Mouse (Mus musculus): ENCODE measurements around the gene Musk. TPM values are rescaled to one million over a fixed set of nuclear protein-coding genes. Genes with fewer than 3 reads are reported as not detected.

Musk gene
- polyA plus RNA-seq, 1 experiment from 2014 or later = 0.25 TPM

- no peak overlapping the region for H3K27ac ChIP-seq
- ATAC-seq (ENCODE audit: low FRiP score) = no peak
Observed at GRCm38 (mm10) chr4:58374141-58374870, 88.5 kb downstream of the Musk start.

DNA sequence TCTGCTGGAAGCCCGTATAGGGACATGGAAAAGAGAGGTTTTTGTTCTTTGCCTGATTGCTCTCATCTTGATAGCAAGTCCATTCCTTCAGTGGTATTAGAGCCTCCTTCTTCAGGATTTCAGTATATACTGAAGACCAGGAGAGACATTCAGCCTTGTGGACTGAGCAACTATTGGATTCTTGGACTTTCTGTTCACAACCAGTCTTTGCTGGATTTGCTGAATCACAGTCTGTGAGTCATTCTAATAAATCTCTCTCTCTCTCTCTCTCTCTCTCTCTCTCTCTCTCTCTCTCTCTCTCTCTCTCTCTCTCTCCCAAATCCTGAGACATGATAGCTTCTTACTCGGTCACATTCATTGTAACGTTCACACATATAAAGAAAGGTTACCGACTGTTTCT lies 93.4 kb downstream of the Musk start:
- H3K27me3 ChIP-seq = no peaks in the 10 kb centered on the region
- WGBS = 83% methylated on average over 4 of the region's 4 CpGs
- H3K9me3 ChIP-seq = no peaks in the 10 kb centered on the region

More at GRCm38 (mm10) chr4:58374141-58374870, 88.5 kb downstream of the Musk start:
- no peak overlapping the region for H3K4me3 ChIP-seq
- no peaks in the 10 kb centered on the region for H3K4me1 ChIP-seq (replicated peaks)
- H3K27me3 ChIP-seq = no peaks in the 10 kb centered on the region
- no peaks in the 10 kb centered on the region for H3K36me3 ChIP-seq
- 81% methylated on average over 7 of the region's 7 CpGs for WGBS
- H3K4me2 ChIP-seq = no peak overlapping the region
- no peak overlapping the region for H3K9ac ChIP-seq
- no peaks in the 10 kb centered on the region for H3K9me3 ChIP-seq

DNA sequence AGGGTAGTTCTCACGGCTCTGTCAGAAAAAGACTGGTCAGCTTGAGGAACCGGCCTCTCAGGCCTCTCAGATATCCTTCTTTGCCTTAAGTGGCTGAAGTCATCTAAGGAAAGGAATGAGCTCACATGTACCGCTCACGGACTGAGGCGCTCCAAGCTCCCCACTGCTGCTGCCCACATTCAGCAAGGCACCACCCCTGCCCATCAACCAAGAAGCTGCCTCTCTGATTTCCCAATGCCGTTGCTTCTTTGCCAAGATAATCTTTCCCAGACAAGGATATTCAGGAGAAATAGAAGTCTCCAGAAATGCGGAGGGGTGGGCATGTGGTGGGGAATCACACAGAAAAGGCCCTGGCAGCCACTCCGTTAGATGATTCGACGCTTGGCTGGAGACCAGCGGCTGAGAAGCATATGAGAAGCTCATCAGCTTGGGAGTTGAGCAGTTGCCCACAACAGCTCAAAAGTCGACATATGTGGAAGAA lies 115.1 kb downstream of the Musk start:
- H3K4me2 ChIP-seq = no peak overlapping the region
- no peak overlapping the region for H3K27ac ChIP-seq
- ATAC-seq (ENCODE audit: low FRiP score) = no peak
- H3K36me3 ChIP-seq = no peaks in the 10 kb centered on the region
- H3K4me3 ChIP-seq = no peak overlapping the region
- no peak overlapping the region for H3K9ac ChIP-seq
- no peaks in the 10 kb centered on the region for H3K27me3 ChIP-seq
- 90% methylated on average over 12 of the region's 12 CpGs for WGBS
- no peaks in the 10 kb centered on the region for H3K9me3 ChIP-seq
- no peaks in the 10 kb centered on the region for H3K4me1 ChIP-seq (replicated peaks)

More for the DNA sequence above, 93.4 kb downstream of the Musk start:
- no peak overlapping the region for H3K4me3 ChIP-seq
- no peak for ATAC-seq (ENCODE audit: low FRiP score)
- H3K4me1 ChIP-seq (replicated peaks) = no peaks in the 10 kb centered on the region
- H3K4me2 ChIP-seq = no peak overlapping the region
- no peak overlapping the region for H3K27ac ChIP-seq
- H3K9ac ChIP-seq = no peak overlapping the region
- H3K36me3 ChIP-seq = no peaks in the 10 kb centered on the region

DNA sequence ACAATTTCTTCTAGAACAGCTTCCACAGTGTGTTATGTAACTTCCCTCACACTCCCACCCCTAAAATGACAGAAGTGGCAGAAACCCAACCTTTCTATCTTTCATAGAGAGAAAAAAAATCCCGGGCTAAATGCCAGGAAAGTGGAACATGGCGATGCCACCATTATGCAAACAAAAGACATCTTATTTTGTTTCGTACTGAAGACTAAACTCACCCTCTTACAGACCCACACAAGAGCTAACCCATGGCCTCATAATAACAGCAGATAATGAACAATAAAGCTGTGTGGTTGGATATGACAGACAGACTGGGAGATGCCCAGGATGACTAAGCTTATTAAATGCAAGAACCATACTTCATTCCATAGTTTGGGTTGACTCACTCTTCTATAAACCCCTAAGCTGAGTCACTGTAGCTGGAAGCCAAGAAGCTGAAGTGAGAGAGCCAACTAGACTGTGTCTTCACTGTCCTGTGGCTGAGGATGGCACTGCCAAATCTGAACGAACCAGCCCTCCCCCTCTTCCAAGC lies 116.3 kb downstream of the Musk start:
- Histone ChIP-seq H3K27ac (no peak overlapping the region), H3K36me3 (no peaks in the 10 kb centered on the region), H3K4me2 (no peak overlapping the region), H3K4me1 (replicated peaks) (no peaks in the 10 kb centered on the region), H3K9me3 (no peaks in the 10 kb centered on the region), H3K4me3 (no peak overlapping the region), H3K9ac (no peak overlapping the region), H3K27me3 (no peaks in the 10 kb centered on the region)
- ATAC-seq (ENCODE audit: low FRiP score) = no peak
- 80% methylated on average over 4 of the region's 4 CpGs for WGBS

DNA sequence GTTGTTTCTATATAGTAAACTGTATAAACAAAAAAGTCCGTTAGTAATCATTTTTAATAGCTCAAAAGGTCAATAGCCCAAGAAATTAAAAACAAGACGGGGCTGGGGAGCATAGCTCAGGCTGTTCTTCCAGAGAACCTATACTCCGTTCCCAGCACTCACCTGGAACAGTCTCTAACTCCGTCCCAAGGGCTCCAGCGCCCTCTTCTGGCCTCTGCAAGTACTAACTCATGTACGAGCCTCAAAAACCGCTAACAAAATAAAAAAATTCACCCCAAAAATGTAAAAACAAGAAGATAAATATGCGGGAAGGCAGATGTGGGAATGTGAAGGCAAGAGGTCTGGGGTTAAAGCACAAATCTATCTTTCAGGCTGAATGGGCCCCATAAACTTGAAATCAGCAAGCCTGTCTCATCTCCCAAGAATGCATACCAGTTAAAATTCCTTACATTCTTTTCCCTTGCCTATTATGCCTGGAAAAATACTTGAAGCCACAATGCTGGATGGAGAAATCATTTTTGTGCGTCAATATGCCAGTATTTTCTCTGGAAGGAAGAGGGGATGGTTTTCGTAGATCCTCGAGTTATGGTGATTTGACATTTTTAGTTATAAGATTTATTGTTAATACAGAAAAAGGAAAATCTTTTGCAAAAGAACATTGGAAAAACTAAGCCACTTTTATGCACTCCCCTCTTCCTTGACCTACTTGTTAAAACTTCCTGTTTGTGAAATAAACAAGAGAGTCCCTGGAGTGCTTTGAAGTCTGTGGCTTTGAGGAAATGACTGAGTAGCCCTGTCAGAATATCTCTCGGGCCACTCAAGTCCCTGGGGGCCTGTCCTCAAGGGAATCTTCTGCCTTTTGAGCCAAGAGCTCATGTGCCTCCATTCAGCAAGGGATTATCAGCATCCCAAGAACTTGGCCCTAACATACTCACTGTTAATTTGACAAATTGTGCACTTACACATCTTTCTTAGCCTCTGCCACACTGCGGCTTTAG lies 127.7 kb downstream of the Musk start:
- Histone ChIP-seq H3K27me3 (no peaks in the 10 kb centered on the region), H3K9ac (no peak overlapping the region), H3K4me1 (replicated peaks) (no peaks in the 10 kb centered on the region), H3K9me3 (no peaks in the 10 kb centered on the region), H3K36me3 (no peaks in the 10 kb centered on the region), H3K27ac (no peak overlapping the region), H3K4me2 (no peak overlapping the region), H3K4me3 (no peak overlapping the region)
- WGBS = 80% methylated on average over 13 of the region's 13 CpGs
- no peak for ATAC-seq (ENCODE audit: low FRiP score)

GRCm38 (mm10) chr4:58415537-58415936 lies 129.8 kb downstream of the Musk start:
- ATAC-seq (ENCODE audit: low FRiP score) = no peak

GRCm38 (mm10) chr4:58417319-58417718 lies 131.6 kb downstream of the Musk start:
- H3K9ac ChIP-seq = no peak overlapping the region
- no peaks in the 10 kb centered on the region for H3K9me3 ChIP-seq
- no peak for ATAC-seq (ENCODE audit: low FRiP score)
- no peak overlapping the region for H3K27ac ChIP-seq
- no peaks in the 10 kb centered on the region for H3K27me3 ChIP-seq
- 83% methylated on average over 4 of the region's 4 CpGs for WGBS
- no peaks in the 10 kb centered on the region for H3K36me3 ChIP-seq
- no peak overlapping the region for H3K4me3 ChIP-seq
- no peak overlapping the region for H3K4me2 ChIP-seq
- no peaks in the 10 kb centered on the region for H3K4me1 ChIP-seq (replicated peaks)

More at GRCm38 (mm10) chr4:58415537-58415936, 129.8 kb downstream of the Musk start:
- 92% methylated on average over 3 of the region's 3 CpGs for WGBS
- no peak overlapping the region for H3K4me3 ChIP-seq
- no peak overlapping the region for H3K27ac ChIP-seq
- H3K4me2 ChIP-seq = no peak overlapping the region
- H3K36me3 ChIP-seq = no peaks in the 10 kb centered on the region
- H3K9ac ChIP-seq = no peak overlapping the region
- no peaks in the 10 kb centered on the region for H3K9me3 ChIP-seq
- no peaks in the 10 kb centered on the region for H3K27me3 ChIP-seq
- no peaks in the 10 kb centered on the region for H3K4me1 ChIP-seq (replicated peaks)

DNA sequence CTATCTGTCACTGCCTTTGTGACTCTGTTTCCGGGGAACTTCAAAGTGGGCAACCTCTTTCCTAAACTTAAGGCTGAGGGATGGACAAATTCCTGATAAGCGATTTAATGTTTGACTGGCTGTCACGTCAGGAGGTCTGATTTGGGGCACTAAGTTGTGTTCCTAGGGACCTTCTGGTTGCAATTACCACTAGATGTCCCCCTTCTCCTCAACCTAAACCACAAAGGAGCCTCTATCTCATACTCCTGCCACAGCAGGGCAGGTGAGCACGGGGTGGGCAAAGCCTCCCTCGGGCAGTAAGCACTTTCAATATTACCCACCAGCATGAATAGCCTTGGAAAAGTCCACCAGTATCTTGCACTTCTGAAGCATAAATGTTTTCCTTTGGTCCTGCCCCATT lies 133.5 kb downstream of the Musk start:
- 51% methylated on average over 5 of the region's 5 CpGs for WGBS
- no peak overlapping the region for H3K27ac ChIP-seq

GRCm38 (mm10) chr4:58423276-58423930 lies 137.6 kb downstream of the Musk start:
- no peak overlapping the region for H3K4me2 ChIP-seq
- no peak for ATAC-seq (ENCODE audit: low FRiP score)
- H3K9me3 ChIP-seq = no peaks in the 10 kb centered on the region
- no peak overlapping the region for H3K27ac ChIP-seq
- H3K4me3 ChIP-seq = no peak overlapping the region
- no peaks in the 10 kb centered on the region for H3K27me3 ChIP-seq
- WGBS = 80% methylated on average over 9 of the region's 9 CpGs
- no peaks in the 10 kb centered on the region for H3K36me3 ChIP-seq
- no peaks in the 10 kb centered on the region for H3K4me1 ChIP-seq (replicated peaks)
- H3K9ac ChIP-seq = no peak overlapping the region

More for the DNA sequence above, 133.5 kb downstream of the Musk start:
- no peaks in the 10 kb centered on the region for H3K27me3 ChIP-seq
- ATAC-seq (ENCODE audit: low FRiP score) = no peak
- no peaks in the 10 kb centered on the region for H3K9me3 ChIP-seq
- no peaks in the 10 kb centered on the region for H3K4me1 ChIP-seq (replicated peaks)
- H3K4me3 ChIP-seq = no peak overlapping the region
- no peak overlapping the region for H3K4me2 ChIP-seq
- no peaks in the 10 kb centered on the region for H3K36me3 ChIP-seq
- no peak overlapping the region for H3K9ac ChIP-seq

All from hindbrain, embryonic 13.5 days (tissue).